Mouse (Mus musculus) ES-Bruce4 (cell line): ENCODE measurements around the gene Ap4m1.

ENCODE experiments used
- CTCF ChIP-seq: IDR thresholded peaks from one replicate; pipeline ENCODE4 v1.8.1; 2011; ENCODE audit warnings: low read depth, low read length
- POLR2A ChIP-seq: IDR thresholded peaks from one replicate; pipeline ENCODE4 v1.8.1; 2011; ENCODE audit warnings: low read length; ENCODE audit not compliant: insufficient read depth

GRCm38 (mm10) chr5:138132425-138133064 lies 39.3 kb upstream of the Ap4m1 start:
- TF ChIP-seq CTCF (no peak), POLR2A (no peak)
